Mouse (Mus musculus) intestine, embryonic 15.5 days (tissue): ENCODE measurements around the gene Rras. TPM values are rescaled to one million over a fixed set of nuclear protein-coding genes. Genes with fewer than 3 reads are reported as not detected.
"Not testable (repeated sequence)": the region's sequence is repeated elsewhere in the genome, so short reads cannot be mapped to it uniquely, and the experiment has no call there.

ENCODE experiments used
- ATAC-seq: fragments of 200-750 bp; cut with Nextera tagmentation; 2 replicates; pipeline ENCODE4 v1.8.0; 2017; ENCODE audit warnings: moderate TSS enrichment, moderate library complexity
- H3K27ac ChIP-seq: fragments of 300-500 bp; sonication (generic); 2 replicates; pipeline ENCODE4 v1.5.1; 2015; ENCODE audit warnings: mild to moderate bottlenecking, inconsistent platforms
- H3K27me3 ChIP-seq: fragments of 300-500 bp; sonication (generic); replicated peaks from 2 replicates; pipeline ENCODE4 v1.6.1; 2015; ENCODE audit warnings: inconsistent platforms
- H3K36me3 ChIP-seq: fragments of 300-500 bp; sonication (generic); 2 replicates; pipeline ENCODE4 v1.6.1; 2015; ENCODE audit warnings: inconsistent platforms
- H3K4me1 ChIP-seq: fragments of 300-500 bp; sonication (generic); replicated peaks from 2 replicates; pipeline ENCODE4 v1.6.1; 2015; ENCODE audit warnings: inconsistent platforms
- H3K4me2 ChIP-seq: fragments of 300-500 bp; sonication (generic); replicated peaks from 2 replicates; pipeline ENCODE4 v1.6.1; 2015; ENCODE audit warnings: mild to moderate bottlenecking, inconsistent platforms
- H3K4me3 ChIP-seq: fragments of 300-500 bp; sonication (generic); replicated peaks from 2 replicates; pipeline ENCODE4 v1.5.1; 2015; ENCODE audit warnings: inconsistent platforms
- H3K9ac ChIP-seq: fragments of 300-500 bp; sonication (generic); 2 replicates; pipeline ENCODE4 v1.6.1; 2015; ENCODE audit warnings: inconsistent platforms
- H3K9me3 ChIP-seq: fragments of 300-500 bp; sonication (generic); 2 replicates; pipeline ENCODE4 v1.6.1; 2016; ENCODE audit warnings: inconsistent platforms
- WGBS: fragments of 180-500 bp; shearing (Covaris S2); methylation state at CpG from one replicate; pipeline ENCODE4 v1.1.7; 2015; 5-methylcytosine and 5-hydroxymethylcytosine counted together
- polyA plus RNA-seq: library from polyadenylated mRNA; unstranded; fragments of >200 nt; fragmentation: Nextera tagmentation; extraction: Ambion mirVana; gene quantifications from 2 replicates; pipeline ENCODE4 v1.2.1, GENCODE M21; 2015

Gene Rras
- polyA plus RNA-seq, 1 experiment from 2014 or later, result 57.6 TPM

DNA sequence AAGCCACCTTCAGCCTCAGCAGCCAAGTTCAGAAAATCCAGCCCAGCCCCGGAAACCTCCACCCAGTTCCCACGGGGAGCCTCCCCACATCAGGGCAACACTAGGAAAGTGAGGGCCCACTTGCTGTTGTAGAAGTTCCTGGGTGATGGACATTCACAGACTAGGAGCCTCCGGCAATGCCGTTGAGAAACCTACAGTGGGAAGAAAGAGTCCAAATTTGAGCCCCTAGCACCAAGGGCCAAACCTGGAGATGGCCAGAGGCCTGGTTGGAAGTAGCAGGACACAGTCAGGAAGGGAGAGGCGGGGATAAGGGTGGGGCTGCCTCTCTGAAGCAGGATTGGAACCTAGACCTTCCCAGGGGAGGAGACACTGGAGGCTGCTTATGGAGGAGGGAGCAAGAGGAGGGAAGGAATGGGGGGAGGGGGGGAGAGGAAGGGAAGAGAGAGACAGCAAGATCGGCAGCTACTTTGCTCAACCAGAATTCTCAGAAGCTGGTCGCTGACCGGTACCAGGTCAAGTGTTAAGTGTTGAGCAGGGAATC is 1.3 kb downstream of the Rras start:
- Histone ChIP-seq H3K36me3 (no peaks in the 10 kb centered on the region), H3K9ac (peak overlapping the region; percentile 33; the same call in 1 of the 2 replicates), H3K4me2 (peak overlapping the region; percentile 79), H3K27me3 (no peaks in the 10 kb centered on the region), H3K4me1 (peaks cover 18% of the 10 kb centered on the region), H3K27ac (peak overlapping the region; percentile 99), H3K4me3 (peak overlapping the region; percentile 83), H3K9me3 (no peaks in the 10 kb centered on the region)
- WGBS, result 28% methylated on average over 8 of the region's 8 CpGs
- ATAC-seq, result no peak

DNA sequence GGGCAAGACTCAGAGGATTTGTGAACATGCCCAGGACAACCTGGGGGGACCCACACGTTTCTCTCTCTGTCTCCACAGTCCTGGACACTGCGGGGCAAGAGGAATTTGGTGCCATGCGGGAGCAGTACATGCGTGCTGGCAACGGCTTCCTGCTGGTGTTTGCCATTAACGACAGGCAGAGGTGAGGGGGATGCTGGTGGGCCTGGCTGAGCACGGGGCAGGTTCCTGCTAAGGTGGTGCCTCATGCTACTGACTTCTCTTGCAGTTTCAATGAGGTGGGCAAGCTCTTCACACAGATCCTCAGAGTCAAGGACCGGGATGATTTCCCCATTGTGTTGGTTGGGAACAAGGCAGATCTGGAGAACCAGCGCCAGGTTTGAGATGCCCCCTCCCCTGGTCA is 2.5 kb downstream of the Rras start:
- Histone ChIP-seq H3K4me1 (peaks cover 15% of the 10 kb centered on the region), H3K27ac (no peak overlapping the region), H3K4me2 (no peak overlapping the region), H3K9ac (no peak overlapping the region), H3K4me3 (no peak overlapping the region), H3K27me3 (no peaks in the 10 kb centered on the region), H3K36me3 (no peaks in the 10 kb centered on the region), H3K9me3 (no peaks in the 10 kb centered on the region)
- WGBS, result 72% methylated on average over 9 of the region's 9 CpGs
- no peak for ATAC-seq

DNA sequence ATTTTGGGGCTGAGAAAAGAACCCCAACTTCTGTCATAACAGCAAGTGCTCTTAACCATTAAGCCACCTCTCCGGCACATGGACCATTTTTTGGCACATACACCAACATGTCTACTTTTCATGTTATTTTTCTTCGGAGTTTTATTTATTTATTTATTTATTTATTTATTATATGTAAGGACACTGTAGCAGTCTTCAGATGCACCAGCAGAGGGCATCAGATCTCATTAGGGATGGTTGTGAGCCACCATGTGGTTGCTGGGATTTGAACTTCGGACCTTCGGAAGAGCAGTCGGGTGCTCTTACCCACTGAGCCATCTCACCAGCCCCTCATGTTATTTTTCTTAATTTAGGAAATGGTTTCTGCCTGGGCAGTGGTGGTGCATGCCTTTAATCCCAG is 6.0 kb downstream of the Rras start:
- H3K27me3 ChIP-seq, ATAC-seq, H3K9ac ChIP-seq, H3K4me3 ChIP-seq, H3K4me1 ChIP-seq, H3K27ac ChIP-seq, H3K9me3 ChIP-seq, H3K4me2 ChIP-seq: not testable (repeated sequence)
- 80% methylated on average over 5 of the region's 5 CpGs for WGBS
- peaks cover 11% of the 10 kb centered on the region; the same call in 1 of the 2 replicates for H3K36me3 ChIP-seq

DNA sequence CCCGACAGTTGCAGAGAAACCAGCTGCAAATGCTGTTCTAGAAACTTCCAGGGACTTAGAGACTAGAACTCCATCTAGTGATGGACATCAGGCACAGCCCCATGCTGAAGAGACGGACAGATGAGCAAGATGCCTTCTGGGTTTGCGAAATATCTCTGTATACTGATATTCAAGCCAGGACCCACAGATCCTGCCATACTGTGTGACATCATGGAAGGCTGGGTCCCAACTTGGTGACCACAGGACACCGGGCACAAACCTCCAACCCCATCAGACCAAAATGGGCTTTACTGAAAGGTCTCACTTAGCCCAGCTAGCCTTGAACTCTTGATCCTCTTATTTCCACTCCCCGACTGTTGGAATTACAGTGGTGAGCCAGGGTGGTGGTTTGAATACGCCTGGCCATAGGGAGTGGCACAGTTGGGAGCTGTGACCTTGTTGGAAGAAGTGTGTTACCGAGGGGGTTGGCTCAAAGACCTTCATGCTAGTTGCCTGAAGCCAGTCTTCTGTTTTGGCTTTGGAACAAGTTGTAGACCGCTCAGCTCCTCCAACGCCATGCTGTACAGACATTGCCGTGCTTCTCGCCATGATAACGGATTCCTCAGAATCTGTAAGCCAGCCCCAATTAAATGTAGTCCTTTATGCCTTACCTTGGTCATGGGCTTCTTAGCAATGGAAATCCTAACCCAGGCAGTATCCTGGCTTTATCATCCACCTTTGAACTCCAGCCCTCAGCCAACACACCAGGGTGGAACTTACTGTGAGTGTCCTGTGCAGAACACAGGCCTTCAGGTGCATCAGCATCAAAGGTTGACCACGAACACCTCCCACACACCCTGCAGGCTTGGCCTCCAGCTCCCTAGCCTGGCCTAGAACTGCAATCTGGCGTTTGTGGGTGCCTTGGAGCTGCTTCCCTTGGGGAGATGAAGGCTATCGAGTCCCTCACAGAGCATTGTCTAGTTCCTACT is 6.8 kb downstream of the Rras start:
- no peak overlapping the region for H3K4me3 ChIP-seq
- ATAC-seq, result no peak
- no peak overlapping the region for H3K4me2 ChIP-seq
- peaks cover 4% of the 10 kb centered on the region; the same call in 1 of the 2 replicates for H3K4me1 ChIP-seq
- 0 out of 2 replicates have a peak overlapping the region, but pooled peaks have one; percentile 8 for H3K9ac ChIP-seq
- 85% methylated on average over 15 of the region's 15 CpGs for WGBS
- H3K36me3 ChIP-seq, result peaks cover 16% of the 10 kb centered on the region; the same call in 1 of the 2 replicates
- H3K27me3 ChIP-seq, result no peaks in the 10 kb centered on the region
- H3K9me3 ChIP-seq, result no peaks in the 10 kb centered on the region
- H3K27ac ChIP-seq, result no peak overlapping the region

DNA sequence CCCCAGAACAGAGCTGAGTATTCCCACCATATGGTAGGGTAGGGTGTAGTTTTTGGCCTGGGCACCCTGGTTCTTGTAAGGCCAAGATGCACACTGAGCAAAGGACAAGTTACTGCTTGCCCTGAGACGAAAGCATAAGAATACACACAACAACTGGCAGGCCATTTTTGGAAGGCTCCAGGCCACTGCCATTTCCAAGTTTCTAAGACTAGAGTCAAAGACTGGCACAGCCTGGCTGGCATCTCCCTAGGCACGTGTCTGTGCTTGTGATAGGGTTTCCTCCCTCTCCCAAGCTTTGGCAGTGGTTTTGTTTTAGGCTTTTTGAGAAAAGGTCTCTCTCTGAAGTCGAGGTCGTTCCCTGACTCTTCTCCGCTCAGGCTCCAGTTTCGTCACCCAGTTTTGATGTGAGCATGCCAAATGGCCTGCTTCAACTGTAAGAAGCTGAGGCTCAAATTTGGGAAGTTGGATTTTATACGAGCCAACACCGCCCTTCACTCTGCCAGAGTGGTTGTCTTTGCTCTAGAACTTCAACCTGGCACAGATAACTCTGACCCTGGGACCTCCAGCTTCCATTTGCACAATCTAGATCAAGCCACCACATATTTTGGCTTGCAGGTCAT is 8.0 kb downstream of the Rras start:
- H3K4me3 ChIP-seq, result no peak overlapping the region
- 0 out of 2 replicates have a peak, but pooled peaks cover 2% of the 10 kb centered on the region for H3K4me1 ChIP-seq
- H3K36me3 ChIP-seq, result peaks cover 26% of the 10 kb centered on the region
- no peaks in the 10 kb centered on the region for H3K27me3 ChIP-seq
- ATAC-seq, result no peak
- H3K9me3 ChIP-seq, result no peaks in the 10 kb centered on the region
- no peak overlapping the region for H3K27ac ChIP-seq
- H3K9ac ChIP-seq, result no peak overlapping the region
- WGBS, result 74% methylated on average over 8 of the region's 8 CpGs
- no peak overlapping the region for H3K4me2 ChIP-seq

DNA sequence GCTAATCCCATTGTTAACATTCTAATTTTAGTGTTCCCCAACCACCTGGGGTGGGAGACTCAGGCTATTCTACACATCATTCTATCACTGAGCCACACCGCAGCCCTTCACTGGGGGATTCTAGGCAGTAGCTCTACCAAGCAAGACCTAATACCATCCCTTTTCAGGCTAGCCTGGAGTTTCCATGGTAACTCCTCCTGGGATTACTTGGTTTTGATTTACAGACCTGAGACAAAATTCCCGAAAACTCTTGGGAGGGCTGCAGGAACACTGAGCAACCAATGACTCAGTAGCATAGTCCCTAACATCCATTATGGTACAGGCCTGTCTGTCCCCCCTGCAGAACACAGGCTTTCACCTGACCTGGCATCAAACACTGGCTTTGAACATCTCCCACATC is 8.5 kb downstream of the Rras start:
- H3K27me3 ChIP-seq, result no peaks in the 10 kb centered on the region
- ATAC-seq, result no peak

DNA sequence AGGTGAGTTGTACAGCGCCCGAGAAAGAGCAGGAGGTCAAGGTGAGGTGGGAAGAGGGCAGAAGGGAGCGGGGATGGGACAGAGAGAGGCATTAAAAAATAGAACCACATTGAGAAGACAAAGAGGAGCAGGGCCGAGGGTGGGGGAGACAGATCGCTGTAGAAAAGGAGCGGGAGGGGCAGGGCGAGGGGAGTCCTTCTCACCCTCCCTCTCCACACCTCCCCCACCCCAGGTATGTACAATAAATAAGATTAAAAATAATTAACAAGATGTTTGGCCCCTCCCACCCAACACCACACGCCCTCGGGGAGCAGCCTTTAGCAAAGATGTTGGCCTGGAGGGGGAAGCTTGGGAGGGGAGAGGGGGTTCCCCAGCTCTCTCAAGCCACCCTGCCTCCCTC is 10.0 kb downstream of the Rras start:
- H3K4me2 ChIP-seq, result no peak overlapping the region
- H3K36me3 ChIP-seq, result peaks cover 37% of the 10 kb centered on the region
- WGBS, result 78% methylated on average over 9 of the region's 9 CpGs
- ATAC-seq, result no peak
- H3K9me3 ChIP-seq, result no peaks in the 10 kb centered on the region
- no peak overlapping the region for H3K27ac ChIP-seq
- 0 out of 2 replicates have a peak, but pooled peaks cover 2% of the 10 kb centered on the region for H3K4me1 ChIP-seq
- no peak overlapping the region for H3K9ac ChIP-seq
- H3K4me3 ChIP-seq, result no peak overlapping the region
- H3K27me3 ChIP-seq, result no peaks in the 10 kb centered on the region

More for the DNA sequence above, 8.5 kb downstream of the Rras start:
- H3K4me3 ChIP-seq, result no peak overlapping the region
- H3K9me3 ChIP-seq, result no peaks in the 10 kb centered on the region
- no peak overlapping the region for H3K4me2 ChIP-seq
- H3K36me3 ChIP-seq, result peaks cover 31% of the 10 kb centered on the region
- 0 out of 2 replicates have a peak, but pooled peaks cover 2% of the 10 kb centered on the region for H3K4me1 ChIP-seq
- no peak overlapping the region for H3K9ac ChIP-seq
- no peak overlapping the region for H3K27ac ChIP-seq
- WGBS, result 71% methylated on average over 2 of the region's 2 CpGs

DNA sequence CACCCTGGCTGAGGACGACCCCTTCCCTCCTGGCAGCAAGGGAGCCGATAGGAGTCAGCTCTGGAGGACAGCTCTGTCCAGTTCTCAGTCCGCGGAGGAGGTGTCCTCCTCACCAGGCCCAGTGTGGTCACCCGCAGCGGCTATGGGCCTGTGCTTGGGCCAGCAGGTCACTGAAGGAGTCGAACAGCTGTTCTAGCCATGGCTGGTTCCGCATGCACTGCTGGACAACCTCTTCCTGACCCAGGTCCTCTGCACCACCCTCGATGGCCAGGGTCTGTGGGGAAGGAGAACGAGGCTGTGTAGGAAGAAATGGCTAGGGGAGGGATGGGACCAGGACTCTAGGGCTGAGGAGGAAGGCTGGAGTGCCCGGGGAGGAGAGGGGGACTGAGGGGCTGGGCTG is 10.6 kb downstream of the Rras start:
- Histone ChIP-seq H3K4me3 (no peak overlapping the region), H3K36me3 (peaks cover 41% of the 10 kb centered on the region), H3K4me1 (0 out of 2 replicates have a peak, but pooled peaks cover 2% of the 10 kb centered on the region), H3K27me3 (no peaks in the 10 kb centered on the region), H3K9me3 (no peaks in the 10 kb centered on the region), H3K4me2 (no peak overlapping the region), H3K9ac (no peak overlapping the region), H3K27ac (no peak overlapping the region)
- no peak for ATAC-seq
- WGBS, result 90% methylated on average over 11 of the region's 11 CpGs

DNA sequence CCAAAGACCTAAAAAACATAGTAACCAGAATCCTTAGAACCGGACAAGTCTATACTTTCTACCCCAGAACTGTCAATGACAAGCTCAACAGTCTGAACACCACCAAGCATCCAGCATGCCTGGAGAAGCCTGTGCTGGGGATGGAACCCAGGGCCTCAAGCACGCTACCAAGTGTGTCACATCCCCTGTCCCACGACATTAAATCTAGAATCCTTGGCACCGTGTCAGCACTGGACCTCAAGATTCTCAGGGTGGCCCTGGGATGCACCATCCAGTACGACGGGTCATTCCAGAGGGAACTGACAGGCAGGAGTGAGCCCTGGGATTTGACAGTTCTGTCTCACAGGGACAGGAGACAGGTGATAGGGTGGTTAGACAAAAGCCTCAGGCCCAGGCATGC is 12.2 kb downstream of the Rras start:
- Histone ChIP-seq H3K27me3 (no peaks in the 10 kb centered on the region), H3K36me3 (peaks cover 58% of the 10 kb centered on the region), H3K4me3 (no peak overlapping the region), H3K4me1 (no peaks in the 10 kb centered on the region), H3K9ac (no peak overlapping the region), H3K4me2 (no peak overlapping the region), H3K27ac (no peak overlapping the region), H3K9me3 (no peaks in the 10 kb centered on the region)
- 93% methylated on average over 6 of the region's 6 CpGs for WGBS
- no peak for ATAC-seq

DNA sequence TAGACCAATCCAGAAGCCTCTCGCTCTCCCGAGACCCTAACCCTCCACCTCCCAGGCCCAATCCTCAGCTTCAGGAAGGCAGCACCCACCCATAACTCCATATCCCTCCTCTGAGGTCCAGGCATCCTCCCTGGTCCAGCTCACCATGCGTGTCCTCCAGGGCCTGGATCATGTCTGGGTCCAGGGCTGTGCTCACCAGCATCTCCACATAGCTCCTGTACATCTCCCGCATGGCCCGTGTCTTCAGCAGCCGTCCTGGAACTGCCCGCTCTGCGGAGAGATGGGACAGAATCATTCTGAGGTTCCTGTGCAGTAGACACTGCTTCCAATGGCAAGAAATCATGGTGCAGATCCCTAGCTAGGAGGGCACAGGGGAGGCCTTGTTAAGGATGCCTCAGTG is 13.1 kb downstream of the Rras start:
- Histone ChIP-seq H3K27me3 (no peaks in the 10 kb centered on the region), H3K4me3 (no peak overlapping the region), H3K27ac (no peak overlapping the region), H3K9ac (no peak overlapping the region), H3K9me3 (no peaks in the 10 kb centered on the region), H3K4me2 (no peak overlapping the region), H3K36me3 (peaks cover 62% of the 10 kb centered on the region), H3K4me1 (no peaks in the 10 kb centered on the region)
- 96% methylated on average over 8 of the region's 8 CpGs for WGBS
- no peak for ATAC-seq

DNA sequence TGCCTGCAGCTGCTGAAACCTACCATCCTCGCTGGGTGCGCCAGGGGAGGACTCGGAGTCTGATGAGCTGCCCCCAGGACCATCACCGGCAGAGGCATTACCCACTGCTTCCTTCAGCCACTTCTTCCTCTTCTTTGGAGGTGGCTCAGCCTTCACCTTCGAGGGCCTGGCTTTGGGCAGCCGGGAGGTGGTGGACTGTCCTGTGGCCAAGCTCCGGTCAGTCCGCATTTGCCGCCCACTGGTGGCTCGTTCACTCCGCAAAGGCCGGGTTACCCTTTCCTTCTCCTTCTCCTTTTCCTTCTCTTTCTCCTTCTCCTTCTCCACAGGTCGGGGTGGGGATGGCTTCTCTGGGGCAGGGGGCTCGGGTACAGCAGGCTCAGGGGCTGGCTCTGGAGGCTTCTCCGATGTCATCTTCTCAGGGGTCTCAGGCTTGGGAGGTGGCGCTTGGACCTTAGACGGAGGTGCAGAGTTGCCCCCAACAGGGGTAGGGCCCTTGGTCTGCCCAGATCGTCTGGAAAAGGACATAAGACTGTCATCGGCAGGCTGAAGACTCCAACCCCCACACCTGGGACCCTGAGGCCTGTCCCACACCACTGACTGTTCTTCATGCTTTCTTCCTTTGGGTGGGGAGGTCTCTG is 16.1 kb downstream of the Rras start:
- no peaks in the 10 kb centered on the region for H3K9me3 ChIP-seq
- H3K4me2 ChIP-seq, result no peak overlapping the region
- ATAC-seq, result no peak
- 92% methylated on average over 19 of the region's 19 CpGs for WGBS
- H3K4me3 ChIP-seq, result no peak overlapping the region
- peaks cover 61% of the 10 kb centered on the region for H3K36me3 ChIP-seq
- no peak overlapping the region for H3K27ac ChIP-seq
- no peak overlapping the region for H3K9ac ChIP-seq
- no peaks in the 10 kb centered on the region for H3K27me3 ChIP-seq
- no peaks in the 10 kb centered on the region for H3K4me1 ChIP-seq

DNA sequence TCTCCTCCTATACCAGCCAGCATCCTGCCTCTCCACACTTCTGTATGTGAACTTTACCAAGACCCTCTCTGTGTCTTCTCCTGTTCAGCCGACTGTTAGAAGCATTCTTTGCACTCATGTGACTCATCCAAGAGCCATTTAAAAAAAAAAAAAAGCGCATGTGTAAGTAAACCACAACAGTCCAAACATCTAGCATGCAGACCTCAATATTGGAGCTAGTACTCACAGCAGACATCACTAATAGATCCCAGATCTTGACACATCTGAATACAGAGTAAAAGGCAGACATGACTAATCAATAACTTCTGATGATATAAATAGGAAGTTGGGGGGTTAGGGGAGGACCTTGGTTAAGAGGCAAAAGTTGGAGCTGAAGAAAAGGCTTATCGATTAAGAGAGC is 17.9 kb downstream of the Rras start:
- Histone ChIP-seq H3K27me3 (no peaks in the 10 kb centered on the region), H3K9me3 (no peaks in the 10 kb centered on the region), H3K4me2 (no peak overlapping the region), H3K27ac (no peak overlapping the region), H3K4me3 (no peak overlapping the region), H3K36me3 (peaks cover 64% of the 10 kb centered on the region), H3K4me1 (no peaks in the 10 kb centered on the region), H3K9ac (no peak overlapping the region)
- 83% methylated on average over 3 of the region's 3 CpGs for WGBS
- ATAC-seq, result no peak
